13 mouse cellular contexts compared by ENCODE assay signal in the genomic region with DNA sequence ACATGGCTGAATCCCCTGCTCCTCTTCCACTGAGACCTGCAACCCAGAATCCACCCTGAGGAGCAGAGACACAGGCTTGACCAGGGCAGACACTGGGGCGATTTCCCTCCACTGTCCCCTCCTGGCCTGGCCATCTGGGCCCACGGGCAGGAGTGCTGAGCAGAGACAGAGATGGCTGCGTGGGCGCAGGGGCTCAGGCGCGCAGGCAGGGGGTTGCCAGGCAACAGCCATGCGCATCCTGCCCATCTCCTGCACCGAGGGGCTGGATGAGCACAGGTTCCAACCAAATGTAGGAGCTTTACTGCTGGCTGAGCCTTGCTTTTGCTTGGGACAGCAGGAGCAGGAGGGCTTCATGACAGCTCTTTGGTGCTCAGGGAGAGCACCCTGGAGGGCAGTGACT. TPM values are rescaled to one million over a fixed set of nuclear protein-coding genes. Genes with fewer than 3 reads are reported as not detected.
DNase-seq lines count a peak whose midpoint lies in the region; ATAC-seq and TF ChIP-seq lines count a peak whose summit lies in the region.
"Had no signal": no experiment of that assay in that cellular context is flagged by ENCODE, and none has a peak within 500 bp of the region (broad histone marks: within the 10 kb centered on the region; RNA-seq: fewer than 3 reads in every experiment).

No protein-coding gene starts in this region.

- 33% methylated on average over 8 of the region's 8 CpGs for WGBS in forebrain, postnatal 0 days
- WGBS in midbrain, embryonic 15.5 days = 29% methylated on average over 8 of the region's 8 CpGs
- WGBS in cerebellum, adult 2 months = 6% methylated on average over 8 of the region's 8 CpGs

- no peaks in the 10 kb centered on the region for H3K9me3 ChIP-seq in forebrain, postnatal 0 days (ENCODE audit: low read length)
- H3K9me3 ChIP-seq in midbrain, embryonic 15.5 days = no peaks in the 10 kb centered on the region
- H3K9me3 ChIP-seq: lung, embryonic 15.5 days had no signal

- H3K4me1 ChIP-seq in forebrain, postnatal 0 days (ENCODE audit: insufficient read depth) = peaks cover 9% of the 10 kb centered on the region; the same call in 1 of the 2 replicates
- H3K4me1 ChIP-seq in midbrain, embryonic 15.5 days = peaks cover 12% of the 10 kb centered on the region
- no peaks in the 10 kb centered on the region for H3K4me1 ChIP-seq in cerebellum, adult 2 months (ENCODE audit: control insufficient read depth, insufficient read depth, low read length)
- H3K4me1 ChIP-seq: lung, embryonic 15.5 days had no signal

- H3K36me3 ChIP-seq in forebrain, postnatal 0 days (ENCODE audit: insufficient read depth) = no peaks in the 10 kb centered on the region
- H3K36me3 ChIP-seq in midbrain, embryonic 15.5 days (replicated peaks) = no peaks in the 10 kb centered on the region
- H3K36me3 ChIP-seq: heart, embryonic 13.5 days; lung, embryonic 15.5 days had no signal

- TF ChIP-seq CTCF in forebrain, postnatal 0 days (IDR thresholded peaks at IDR 0.05; ENCODE audit: low read depth) = no peak
- TF ChIP-seq CTCF in cerebellum, adult 2 months (IDR thresholded peaks at IDR 0.05; ENCODE audit: borderline replicate concordance, insufficient read depth, low read depth, low read length) = no peak

- TF ChIP-seq POLR2A in cerebellum, adult 2 months (IDR thresholded peaks at IDR 0.05; ENCODE audit: borderline replicate concordance, insufficient read depth, low read length) = no peak

- H3K27me3 ChIP-seq in forebrain, postnatal 0 days (ENCODE audit: insufficient read depth, low read length) = no peaks in the 10 kb centered on the region
- 0 out of 2 replicates have a peak, but pooled peaks cover 2% of the 10 kb centered on the region for H3K27me3 ChIP-seq in midbrain, embryonic 15.5 days (replicated peaks)
- H3K27me3 ChIP-seq in cerebellum, adult 2 months (ENCODE audit: control insufficient read depth, insufficient read depth, low read length) = no peaks in the 10 kb centered on the region
- H3K27me3 ChIP-seq: heart, embryonic 13.5 days; lung, embryonic 15.5 days had no signal

- peak; percentile 88 for ATAC-seq in forebrain, postnatal 0 days
- peak; percentile 69; the same call in 1 of the 2 replicates for ATAC-seq in midbrain, embryonic 15.5 days (replicated peaks)
- ATAC-seq: intestine, embryonic 16.5 days had no signal

- H3K9ac ChIP-seq in forebrain, postnatal 0 days = peak overlapping the region; percentile 25; the same call in 1 of the 2 replicates
- no peak overlapping the region for H3K9ac ChIP-seq in midbrain, embryonic 15.5 days
- H3K9ac ChIP-seq: heart, embryonic 13.5 days; lung, embryonic 15.5 days had no signal

- peak; percentile 81 for DNase-seq in brain, adult 2 months (ENCODE audit: low read depth, low spot score)
- peak; percentile 72 for DNase-seq in forebrain, postnatal 0 days
- peak; percentile 58 to 74 for DNase-seq in layer of hippocampus, postnatal 10 days (ENCODE audit: low spot score in 2 of 2)
- DNase-seq in liver = no peak
- DNase-seq in cerebellum, adult 2 months = no peak
- DNase-seq in adrenal gland, adult (ENCODE audit: inconsistent age in 2 of 2, low spot score in 1 of 2) = no peak
- DNase-seq in retina, postnatal 1 day = no peak
- DNase-seq: cerebellum, adult 8-10 months had no signal

- H3K4me2 ChIP-seq in forebrain, postnatal 0 days (ENCODE audit: low read depth) = no peak overlapping the region
- no peak overlapping the region for H3K4me2 ChIP-seq in midbrain, embryonic 15.5 days
- H3K4me2 ChIP-seq: heart, embryonic 13.5 days; lung, embryonic 15.5 days had no signal

- H3K4me3 ChIP-seq in forebrain, postnatal 0 days (ENCODE audit: low read depth, low read length) = no peak overlapping the region
- H3K4me3 ChIP-seq in midbrain, embryonic 15.5 days = no peak overlapping the region
- no peak overlapping the region for H3K4me3 ChIP-seq in cerebellum, adult 2 months (replicated peaks; ENCODE audit: insufficient read depth, low read depth, low read length)
- H3K4me3 ChIP-seq: heart, embryonic 13.5 days; lung, embryonic 15.5 days had no signal

- H3K27ac ChIP-seq in forebrain, postnatal 0 days (ENCODE audit: low read depth, low read length) = peak overlapping the region; percentile 45
- H3K27ac ChIP-seq in midbrain, embryonic 15.5 days = peak overlapping the region; percentile 56
- no peak overlapping the region for H3K27ac ChIP-seq in cerebellum, adult 2 months (ENCODE audit: insufficient read depth, low read length)
- H3K27ac ChIP-seq: heart, embryonic 13.5 days; lung, embryonic 15.5 days had no signal

RNA-seq across cellular contexts. Expression of gene Tekt4, which starts 2.1 kb away (rescaled TPM):
- total RNA-seq in forebrain, postnatal 0 days (2014; rRNA removed) = 3.3 and 4.8 TPM in 2 replicates
- 2.5 and 2.9 TPM in 2 replicates for polyA plus RNA-seq in forebrain, postnatal 0 days (2015; fragmentation: Nextera tagmentation; extraction: Ambion mirVana)
- 1 to 10 TPM; 1.3 to 3.1 TPM for total RNA-seq in layer of hippocampus, postnatal 10 days (2021)
- polyA plus RNA-seq in midbrain, embryonic 15.5 days (2015; fragmentation: Nextera tagmentation; extraction: Ambion mirVana) = 1.2 TPM in 2 replicates
- polyA plus RNA-seq in cerebellum, adult 2 months (2012; rRNA removed) = 1.1 and 1.3 TPM in 2 replicates
- polyA plus RNA-seq: intestine, embryonic 16.5 days; limb, embryonic 11.5 days had no signal

RNA-seq across cellular contexts. Expression of gene Cacna1h, which starts 23.0 kb away (rescaled TPM):
- 101 and 149 TPM in 2 replicates for total RNA-seq in forebrain, postnatal 0 days (2014; rRNA removed)
- polyA plus RNA-seq in forebrain, postnatal 0 days (2015; fragmentation: Nextera tagmentation; extraction: Ambion mirVana) = 6.2 and 8.1 TPM in 2 replicates
- 100 to 1,000 TPM in 1 of 2 experiments, 10 to 100 TPM in 1; 91.4 to 104 TPM for total RNA-seq in layer of hippocampus, postnatal 10 days (2021)
- polyA plus RNA-seq in midbrain, embryonic 15.5 days (2015; fragmentation: Nextera tagmentation; extraction: Ambion mirVana) = 14.2 and 15.7 TPM in 2 replicates
- polyA plus RNA-seq in cerebellum, adult 2 months (2012; rRNA removed) = 10.8 and 12.4 TPM in 2 replicates

RNA-seq across cellular contexts. Expression of gene Sstr5, which starts 40.5 kb away (rescaled TPM):
- total RNA-seq in forebrain, postnatal 0 days (2014; rRNA removed) = 1.0 and 2.0 TPM in 2 replicates
- 0.64 and 0.94 TPM in 2 replicates for polyA plus RNA-seq in forebrain, postnatal 0 days (2015; fragmentation: Nextera tagmentation; extraction: Ambion mirVana)
- under 1 TPM; 0.18 to 0.38 TPM for total RNA-seq in layer of hippocampus, postnatal 10 days (2021)
- polyA plus RNA-seq in midbrain, embryonic 15.5 days (2015; fragmentation: Nextera tagmentation; extraction: Ambion mirVana) = 0.32 and 0.98 TPM in 2 replicates
- polyA plus RNA-seq in cerebellum, adult 2 months (2012; rRNA removed) = 0.11 and 0.16 TPM in 2 replicates

Comparison
In these comparisons a context has a peak if more than half of its experiments do, and no peak if none do; other contexts are left out.
1. DNase-seq: peak in brain, adult 2 months (single experiment), forebrain, postnatal 0 days (single experiment) and layer of hippocampus, postnatal 10 days (2 of 2); none in liver (single experiment), cerebellum, adult 2 months (0 of 2), adrenal gland, adult (0 of 2) and retina, postnatal 1 day (single experiment).